Mouse (Mus musculus): Measurements from ENCODE around the gene Dtx2.

DNA sequence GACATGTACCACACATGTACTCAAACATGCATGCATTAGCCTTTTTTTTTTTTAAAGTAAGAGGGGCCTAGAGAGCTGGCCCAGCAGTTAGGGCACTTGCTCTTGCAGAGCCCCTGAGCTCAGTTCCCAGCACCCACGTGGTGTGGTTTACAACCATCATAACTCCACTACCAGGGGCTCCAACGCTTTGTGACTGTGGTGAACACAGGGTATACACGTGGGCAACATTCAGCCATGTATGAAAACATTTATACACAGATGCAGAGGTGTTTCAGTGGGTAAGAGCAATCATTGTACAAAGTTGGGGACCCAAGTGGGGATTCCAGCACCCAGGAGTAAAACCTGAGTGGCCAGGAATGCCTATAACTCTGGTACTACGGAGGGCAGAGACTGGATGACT lies 36.2 kb upstream of the Dtx2 start:
- TF ChIP-seq CTCF (IDR thresholded peaks at IDR 0.05; ENCODE audit: control insufficient read depth, insufficient read depth, low read length), result no peak
- TF ChIP-seq POLR2A (IDR thresholded peaks at IDR 0.05; ENCODE audit: borderline replicate concordance, control insufficient read depth, low read depth, low read length), result no peak
